Mouse (Mus musculus) left cerebral cortex, postnatal 14 days (tissue): Measurements from ENCODE around the gene Lrig1. TPM values are rescaled to one million over a fixed set of nuclear protein-coding genes. Genes with fewer than 3 reads are reported as not detected.
"Not testable (repeated sequence)": the region's sequence is repeated elsewhere in the genome, so short reads cannot be mapped to it uniquely, and the experiment has no call there.

ENCODE experiments used
- DNase-seq, 2 experiments: peaks; one replicate each; pipeline ENCODE4 v3.0.0; 2021 to 2022; ENCODE audit warnings: low spot score in 2 of 2, mixed read lengths in 1 of 2
- intact Hi-C: fragments of 180-260 bp; cut with DNase I; formaldehyde crosslinking; loops from one replicate; pipeline ENCODE4 v1.15.1; 2025
- total RNA-seq, 2 experiments: library from RNA; stranded (reverse); gene quantifications; 2 replicates each; pipeline ENCODE4 v1.2.3; 2021

Lrig1 gene
- total RNA-seq, 2 experiments from 2014 or later: 28.5 to 30.6 TPM

- intact Hi-C loops: no loop called here
- no peak for DNase-seq
Observed at GRCm38 (mm10) chr6:94596761-94597485, 103.0 kb downstream of the Lrig1 start.

GRCm38 (mm10) chr6:94596051-94596760, 103.8 kb downstream of the Lrig1 start:
- intact Hi-C loops: no loop called here
- no peak for DNase-seq

- intact Hi-C loops: no loop called here
- no peak for DNase-seq
Observed at GRCm38 (mm10) chr6:94595206-94595605, 104.8 kb downstream of the Lrig1 start.

- DNase-seq: no peak
- intact Hi-C loops: no loop called here
Observed at GRCm38 (mm10) chr6:94594711-94595110, 105.2 kb downstream of the Lrig1 start.

GRCm38 (mm10) chr6:94594096-94594665, 105.8 kb downstream of the Lrig1 start:
- DNase-seq: no peak
- intact Hi-C loops: no loop called here

- intact Hi-C loops: no loop called here
- DNase-seq: no peak
Observed at GRCm38 (mm10) chr6:94592710-94593109, 107.2 kb downstream of the Lrig1 start.

GRCm38 (mm10) chr6:94592243-94592642, 107.7 kb downstream of the Lrig1 start:
- intact Hi-C loops: no loop called here
- peak in 1 of 2 experiments; percentile 30 for DNase-seq

- no peak for DNase-seq
- intact Hi-C loops: no loop called here
Observed at GRCm38 (mm10) chr6:94588365-94588764, 111.6 kb downstream of the Lrig1 start.

- no peak for DNase-seq
Observed at GRCm38 (mm10) chr6:94584976-94585375, 115.0 kb downstream of the Lrig1 start.

GRCm38 (mm10) chr6:94584147-94584695, 115.7 kb downstream of the Lrig1 start:
- DNase-seq: no peak
- intact Hi-C loops: no loop called here

More at GRCm38 (mm10) chr6:94584976-94585375, 115.0 kb downstream of the Lrig1 start:
- intact Hi-C loops: no loop called here

GRCm38 (mm10) chr6:94582055-94582454, 117.9 kb downstream of the Lrig1 start:
- DNase-seq: no peak
- intact Hi-C loops: no loop called here

- intact Hi-C loops: no loop called here
Observed at GRCm38 (mm10) chr6:94577991-94578390, 122.0 kb downstream of the Lrig1 start.

GRCm38 (mm10) chr6:94575526-94576166, 124.3 kb downstream of the Lrig1 start:
- intact Hi-C loops: no loop called here
- no peak for DNase-seq

More at GRCm38 (mm10) chr6:94577991-94578390, 122.0 kb downstream of the Lrig1 start:
- no peak for DNase-seq

- DNase-seq: no peak
- intact Hi-C loops: no loop called here
Observed at GRCm38 (mm10) chr6:94568040-94568439, 131.9 kb downstream of the Lrig1 start.

- no peak for DNase-seq
- intact Hi-C loops: no loop called here
Observed at GRCm38 (mm10) chr6:94565766-94566165, 134.2 kb downstream of the Lrig1 start.

- no peak for DNase-seq
- intact Hi-C loops: no loop called here
Observed at GRCm38 (mm10) chr6:94563203-94563940, 136.6 kb downstream of the Lrig1 start.

- intact Hi-C loops: no loop called here
- no peak for DNase-seq
Observed at GRCm38 (mm10) chr6:94561346-94561745, 138.6 kb downstream of the Lrig1 start.

GRCm38 (mm10) chr6:94560896-94561295, 139.1 kb downstream of the Lrig1 start:
- intact Hi-C loops: no loop called here
- DNase-seq: no peak

- DNase-seq, intact Hi-C loops: not testable (repeated sequence)
Observed at GRCm38 (mm10) chr6:94558603-94559002, 141.4 kb downstream of the Lrig1 start.
